Mouse (Mus musculus): ENCODE measurements around the gene Ppp1r18. TPM values are rescaled to one million over a fixed set of nuclear protein-coding genes. Genes with fewer than 3 reads are reported as not detected.

The Ppp1r18 gene
- polyA plus RNA-seq, 1 experiment from 2014 or later, result 23.7 TPM

DNA sequence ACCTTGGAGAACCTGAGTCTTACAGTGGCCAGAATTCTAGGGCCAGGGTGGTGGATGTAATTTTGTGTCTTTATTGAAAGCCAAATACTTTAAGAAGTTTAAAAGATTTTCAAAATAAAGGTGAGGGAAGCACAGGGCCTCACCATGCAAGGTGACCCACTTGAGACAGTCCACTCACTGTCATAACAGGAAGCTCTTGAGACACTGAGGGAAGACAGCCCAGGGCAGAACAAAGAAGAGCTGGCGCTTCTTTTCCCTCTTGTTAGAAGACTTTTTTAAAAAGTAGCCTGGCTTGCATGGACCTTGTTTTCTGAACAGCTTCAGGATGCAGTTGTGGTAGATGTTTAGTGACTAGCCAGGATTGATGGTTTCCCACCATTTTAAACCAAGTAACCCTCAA lies 55.0 kb downstream of the Ppp1r18 start:
- peak overlapping the region; percentile 99 for H3K27ac ChIP-seq
- WGBS, result 85% methylated on average over 1 of the region's 1 CpGs
- H3K4me2 ChIP-seq, result peak overlapping the region; percentile 72
- H3K9me3 ChIP-seq, result no peaks in the 10 kb centered on the region
- ATAC-seq (ENCODE audit: low FRiP score), result no peak
- peak overlapping the region; percentile 68 for H3K4me3 ChIP-seq (replicated peaks)
- H3K9ac ChIP-seq, result peak overlapping the region; percentile 98; the same call in 1 of the 2 replicates
- peaks cover 31% of the 10 kb centered on the region for H3K36me3 ChIP-seq (replicated peaks)
- no peaks in the 10 kb centered on the region for H3K27me3 ChIP-seq
- H3K4me1 ChIP-seq, result peaks cover 34% of the 10 kb centered on the region

DNA sequence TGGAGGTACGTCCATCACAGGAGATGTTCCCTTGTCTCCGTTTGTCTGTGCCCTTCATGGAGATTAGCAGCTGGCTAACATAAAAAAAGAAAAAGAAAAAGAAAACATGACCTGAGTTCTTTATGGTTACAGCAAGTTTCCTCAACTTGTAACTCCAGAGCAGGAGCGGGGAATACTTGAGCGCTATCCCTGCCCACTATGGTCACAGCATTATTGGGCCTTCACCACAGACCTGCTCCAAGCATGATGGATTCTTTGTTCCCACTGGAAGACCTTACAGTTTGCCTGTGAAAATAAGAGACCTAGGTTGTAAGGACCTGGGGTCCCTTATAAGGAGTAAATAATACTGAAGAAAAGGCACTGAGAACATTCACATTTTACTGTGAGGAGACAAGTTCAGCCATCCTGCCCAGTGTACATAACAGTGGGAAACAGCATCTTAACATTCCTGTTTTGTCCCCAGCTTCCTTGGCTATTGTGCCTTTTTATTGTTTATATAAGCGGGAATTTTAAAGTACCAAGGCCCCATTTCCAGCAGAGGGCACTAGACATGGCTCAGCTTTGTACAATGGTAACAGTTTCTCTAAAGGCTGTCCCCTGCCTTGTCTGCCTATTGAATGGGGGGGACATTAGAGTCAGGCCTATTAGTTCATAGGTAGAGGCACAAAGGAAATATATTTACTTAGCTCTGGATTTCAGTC lies 55.6 kb downstream of the Ppp1r18 start:
- no peak for ATAC-seq (ENCODE audit: low FRiP score)
- H3K27ac ChIP-seq, result peak overlapping the region; percentile 99
- H3K4me2 ChIP-seq, result peak overlapping the region; percentile 72
- H3K4me1 ChIP-seq, result peaks cover 30% of the 10 kb centered on the region
- no peaks in the 10 kb centered on the region for H3K27me3 ChIP-seq
- no peaks in the 10 kb centered on the region for H3K9me3 ChIP-seq
- 75% methylated on average over 5 of the region's 5 CpGs for WGBS
- no peak overlapping the region for H3K9ac ChIP-seq
- peaks cover 36% of the 10 kb centered on the region for H3K36me3 ChIP-seq (replicated peaks)
- H3K4me3 ChIP-seq (replicated peaks), result no peak overlapping the region

DNA sequence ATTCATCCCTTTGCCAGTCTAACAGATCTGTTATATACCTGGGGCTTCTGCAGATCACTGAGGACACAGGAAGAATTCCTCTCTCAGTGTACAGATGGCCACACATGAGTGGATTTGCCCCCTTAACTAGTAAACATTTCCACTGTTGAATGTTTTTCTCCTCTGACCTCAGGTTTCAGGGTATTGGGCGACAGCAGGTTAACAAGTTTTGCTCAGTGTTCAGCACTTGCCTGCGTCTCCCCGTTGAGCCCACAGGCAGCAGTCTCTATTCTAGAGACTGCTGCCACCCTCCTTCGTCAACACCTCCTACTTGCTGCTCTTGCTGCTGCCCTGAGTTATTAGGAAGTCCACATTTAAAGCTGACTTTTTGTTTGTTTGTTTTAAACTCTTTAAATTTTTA lies 56.3 kb downstream of the Ppp1r18 start:
- 0 out of 2 replicates have a peak overlapping the region, but pooled peaks have one; percentile 42 for H3K27ac ChIP-seq
- ATAC-seq (ENCODE audit: low FRiP score), result no peak
- no peaks in the 10 kb centered on the region for H3K27me3 ChIP-seq
- H3K4me2 ChIP-seq, result no peak overlapping the region
- H3K36me3 ChIP-seq (replicated peaks), result peaks cover 43% of the 10 kb centered on the region
- H3K4me3 ChIP-seq (replicated peaks), result no peak overlapping the region
- no peak overlapping the region for H3K9ac ChIP-seq
- no peaks in the 10 kb centered on the region for H3K9me3 ChIP-seq
- H3K4me1 ChIP-seq, result peaks cover 30% of the 10 kb centered on the region
- WGBS, result 85% methylated on average over 4 of the region's 4 CpGs

DNA sequence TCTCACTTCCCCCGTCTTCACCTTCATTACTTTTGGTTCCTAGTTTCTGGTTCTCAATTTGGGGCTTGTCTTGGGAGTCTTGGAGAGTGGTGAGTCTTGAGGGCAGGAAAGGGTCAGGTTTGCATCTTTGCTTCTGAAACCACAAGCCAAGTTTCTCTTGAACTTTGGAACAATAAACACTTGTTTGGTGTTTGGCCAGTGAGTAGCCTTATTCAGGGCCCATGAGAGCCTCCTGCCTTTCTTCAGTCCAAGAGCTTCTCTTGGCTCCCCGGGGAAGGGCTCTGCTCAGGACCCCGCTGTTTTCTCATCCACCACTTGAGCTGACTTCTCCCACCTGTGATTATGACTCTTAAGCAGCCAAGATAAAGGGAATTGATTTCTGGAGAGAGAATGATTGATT lies 57.2 kb downstream of the Ppp1r18 start:
- 84% methylated on average over 3 of the region's 3 CpGs for WGBS
- H3K4me2 ChIP-seq, result no peak overlapping the region

DNA sequence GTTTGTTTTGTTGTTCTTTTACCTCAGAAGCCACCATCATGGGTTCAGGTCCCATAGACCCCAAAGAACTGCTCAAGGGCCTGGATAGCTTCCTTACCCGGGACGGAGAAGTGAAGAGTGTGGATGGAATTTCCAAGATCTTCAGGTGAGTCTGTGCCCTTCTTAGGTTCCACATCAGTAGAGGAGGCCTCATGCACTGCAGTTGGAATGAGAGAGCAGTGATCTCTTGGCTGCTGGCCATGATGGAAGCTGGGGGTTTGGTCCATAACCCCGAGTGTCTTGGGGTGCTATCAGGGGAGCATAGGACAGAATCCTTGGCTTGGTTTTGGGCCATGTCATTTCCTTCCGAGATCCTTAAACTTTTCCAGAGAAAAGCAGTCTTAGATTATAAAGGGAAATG lies 57.9 kb downstream of the Ppp1r18 start:
- no peak for ATAC-seq (ENCODE audit: low FRiP score)
- Histone ChIP-seq H3K9ac (no peak overlapping the region), H3K36me3 (replicated peaks) (peaks cover 57% of the 10 kb centered on the region), H3K9me3 (no peaks in the 10 kb centered on the region), H3K27me3 (no peaks in the 10 kb centered on the region), H3K4me2 (no peak overlapping the region), H3K4me1 (peaks cover 30% of the 10 kb centered on the region), H3K27ac (no peak overlapping the region), H3K4me3 (replicated peaks) (no peak overlapping the region)
- WGBS, result 98% methylated on average over 4 of the region's 4 CpGs

More for the DNA sequence above, 57.2 kb downstream of the Ppp1r18 start:
- ATAC-seq (ENCODE audit: low FRiP score), result no peak
- Histone ChIP-seq H3K4me3 (replicated peaks) (no peak overlapping the region), H3K9me3 (no peaks in the 10 kb centered on the region), H3K9ac (no peak overlapping the region), H3K27me3 (no peaks in the 10 kb centered on the region), H3K27ac (no peak overlapping the region), H3K36me3 (replicated peaks) (peaks cover 50% of the 10 kb centered on the region), H3K4me1 (peaks cover 30% of the 10 kb centered on the region)

MicroRNAs within 50 kb of the gene (microRNA counts, 519-probe panel; counts per million panel counts)
- not detected for microRNA mmu-miR-1894-3p
- microRNA mmu-miR-1894-5p, result not detected

Small RNA genes lying within 50 kb of the gene (microRNA-seq; reads per million reads assigned to microRNA genes)
- gene Gm28033, result 0.97 reads per million
- 0.73 reads per million for gene Mir1894

Other genes with a start within 250 kb of the Ppp1r18 start
- gene Gm9573, start 239.0 kb upstream of the Ppp1r18 start, polyA plus RNA-seq (2016; fragmentation: Nextera tagmentation; extraction: Ambion mirVana), result not detected in 2 replicates
- 0.09 TPM in 1 of 2 replicates, not detected in the other for gene Mucl3, start 221.9 kb upstream of the Ppp1r18 start, polyA plus RNA-seq (2016; fragmentation: Nextera tagmentation; extraction: Ambion mirVana)
- gene Vars2, start 198.0 kb upstream of the Ppp1r18 start, polyA plus RNA-seq (2016; fragmentation: Nextera tagmentation; extraction: Ambion mirVana), result 16.8 and 22.3 TPM in 2 replicates
- gene Gtf2h4, start 191.9 kb upstream of the Ppp1r18 start, polyA plus RNA-seq (2016; fragmentation: Nextera tagmentation; extraction: Ambion mirVana), result 39.0 and 40.7 TPM in 2 replicates
- gene Ddr1, start 161.0 kb upstream of the Ppp1r18 start, polyA plus RNA-seq (2016; fragmentation: Nextera tagmentation; extraction: Ambion mirVana), result 176 and 185 TPM in 2 replicates
- gene Ier3, start 43.9 kb upstream of the Ppp1r18 start, polyA plus RNA-seq (2016; fragmentation: Nextera tagmentation; extraction: Ambion mirVana), result 4.9 and 5.3 TPM in 2 replicates
- gene Flot1, start 42.4 kb upstream of the Ppp1r18 start, polyA plus RNA-seq (2016; fragmentation: Nextera tagmentation; extraction: Ambion mirVana), result 53.7 and 56.0 TPM in 2 replicates
- gene Tubb5, start 27.3 kb upstream of the Ppp1r18 start, polyA plus RNA-seq (2016; fragmentation: Nextera tagmentation; extraction: Ambion mirVana), result 1,541 and 1,619 TPM in 2 replicates
- 22.3 and 26.1 TPM in 2 replicates for gene Mdc1, start 24.1 kb upstream of the Ppp1r18 start, polyA plus RNA-seq (2016; fragmentation: Nextera tagmentation; extraction: Ambion mirVana)
- gene Nrm, start 4.3 kb upstream of the Ppp1r18 start, polyA plus RNA-seq (2016; fragmentation: Nextera tagmentation; extraction: Ambion mirVana), result 56.2 and 60.5 TPM in 2 replicates
- gene Dhx16, start 14.2 kb downstream of the Ppp1r18 start, polyA plus RNA-seq (2016; fragmentation: Nextera tagmentation; extraction: Ambion mirVana), result 48.0 and 54.8 TPM in 2 replicates
- 26.7 and 29.4 TPM in 2 replicates for gene 2310061I04Rik, start 31.8 kb downstream of the Ppp1r18 start, polyA plus RNA-seq (2016; fragmentation: Nextera tagmentation; extraction: Ambion mirVana)
- 277 and 280 TPM in 2 replicates for gene Atat1, start 44.5 kb downstream of the Ppp1r18 start, polyA plus RNA-seq (2016; fragmentation: Nextera tagmentation; extraction: Ambion mirVana)
- 56.2 and 56.6 TPM in 2 replicates for gene Mrps18b, start 50.8 kb downstream of the Ppp1r18 start, polyA plus RNA-seq (2016; fragmentation: Nextera tagmentation; extraction: Ambion mirVana)
- 65.4 and 70.4 TPM in 2 replicates for gene Ppp1r10, start 50.8 kb downstream of the Ppp1r18 start, polyA plus RNA-seq (2016; fragmentation: Nextera tagmentation; extraction: Ambion mirVana)
- gene Abcf1, start 104.2 kb downstream of the Ppp1r18 start, polyA plus RNA-seq (2016; fragmentation: Nextera tagmentation; extraction: Ambion mirVana), result 117 and 118 TPM in 2 replicates
- 57.9 and 58.4 TPM in 2 replicates for gene Gnl1, start 114.3 kb downstream of the Ppp1r18 start, polyA plus RNA-seq (2016; fragmentation: Nextera tagmentation; extraction: Ambion mirVana)
- 52.1 and 56.8 TPM in 2 replicates for gene Prr3, start 114.6 kb downstream of the Ppp1r18 start, polyA plus RNA-seq (2016; fragmentation: Nextera tagmentation; extraction: Ambion mirVana)
- 4.6 and 5.3 TPM in 2 replicates for gene H2-T24, start 155.0 kb downstream of the Ppp1r18 start, polyA plus RNA-seq (2016; fragmentation: Nextera tagmentation; extraction: Ambion mirVana)
- 4.8 and 5.5 TPM in 2 replicates for gene H2-T23, start 167.3 kb downstream of the Ppp1r18 start, polyA plus RNA-seq (2016; fragmentation: Nextera tagmentation; extraction: Ambion mirVana)
- gene H2-T22, start 177.2 kb downstream of the Ppp1r18 start, polyA plus RNA-seq (2016; fragmentation: Nextera tagmentation; extraction: Ambion mirVana), result 5.2 and 5.4 TPM in 2 replicates
- not detected in 2 replicates for gene Gm6034, start 177.4 kb downstream of the Ppp1r18 start, polyA plus RNA-seq (2016; fragmentation: Nextera tagmentation; extraction: Ambion mirVana)
- not detected in 2 replicates for gene Gm11127, start 192.8 kb downstream of the Ppp1r18 start, polyA plus RNA-seq (2016; fragmentation: Nextera tagmentation; extraction: Ambion mirVana)